Mouse (Mus musculus): Measurements from ENCODE around the gene Apol9b. TPM values are rescaled to one million over a fixed set of nuclear protein-coding genes. Genes with fewer than 3 reads are reported as not detected.
"Not testable (repeated sequence)": the region's sequence is repeated elsewhere in the genome, so short reads cannot be mapped to it uniquely, and the experiment has no call there.

Gene Apol9b
- total RNA-seq (2021): not detected

- not testable (repeated sequence) for DNase-seq (ENCODE audit: extremely low spot score in 1 of 2, low spot score in 1 of 2)
Observed at GRCm38 (mm10) chr15:77728739-77729138, at the start of gene Apol9b. Gene Apol9b (plus strand): TSS chr15:77729039.

GRCm38 (mm10) chr15:77683944-77684343, 44.9 kb upstream of the Apol9b start:
- DNase-seq (ENCODE audit: extremely low spot score in 1 of 2, low spot score in 1 of 2): peak; percentile 18 to 65

GRCm38 (mm10) chr15:77691532-77692311, 37.1 kb upstream of the Apol9b start:
- not testable (repeated sequence) for DNase-seq (ENCODE audit: extremely low spot score in 1 of 2, low spot score in 1 of 2)

GRCm38 (mm10) chr15:77694687-77695295, 34.0 kb upstream of the Apol9b start:
- peak in 1 of 2 experiments; percentile 6 for DNase-seq (ENCODE audit: extremely low spot score in 1 of 2, low spot score in 1 of 2)

GRCm38 (mm10) chr15:77698656-77699055, 30.2 kb upstream of the Apol9b start, which contains the start of gene Apol7e:
Gene Apol7e (plus strand): TSS chr15:77698857.
- not testable (repeated sequence) for DNase-seq (ENCODE audit: extremely low spot score in 1 of 2, low spot score in 1 of 2)

- DNase-seq (ENCODE audit: extremely low spot score in 1 of 2, low spot score in 1 of 2): not testable (repeated sequence)
Observed at GRCm38 (mm10) chr15:77705306-77705705, 23.5 kb upstream of the Apol9b start.

- DNase-seq (ENCODE audit: extremely low spot score in 1 of 2, low spot score in 1 of 2): not testable (repeated sequence)
Observed at GRCm38 (mm10) chr15:77708936-77709335, 19.9 kb upstream of the Apol9b start.

GRCm38 (mm10) chr15:77718240-77718639, 10.6 kb upstream of the Apol9b start:
- not testable (repeated sequence) for DNase-seq (ENCODE audit: extremely low spot score in 1 of 2, low spot score in 1 of 2)

- DNase-seq (ENCODE audit: extremely low spot score in 1 of 2, low spot score in 1 of 2): not testable (repeated sequence)
Observed at GRCm38 (mm10) chr15:77721509-77721908, 7.3 kb upstream of the Apol9b start.

GRCm38 (mm10) chr15:77724208-77724911, 4.5 kb upstream of the Apol9b start:
- DNase-seq (ENCODE audit: extremely low spot score in 1 of 2, low spot score in 1 of 2): not testable (repeated sequence)

GRCm38 (mm10) chr15:77725393-77726020, 3.3 kb upstream of the Apol9b start:
- DNase-seq (ENCODE audit: extremely low spot score in 1 of 2, low spot score in 1 of 2): not testable (repeated sequence)

GRCm38 (mm10) chr15:77727139-77727538, 1.7 kb upstream of the Apol9b start:
- not testable (repeated sequence) for DNase-seq (ENCODE audit: extremely low spot score in 1 of 2, low spot score in 1 of 2)

- not testable (repeated sequence) for DNase-seq (ENCODE audit: extremely low spot score in 1 of 2, low spot score in 1 of 2)
Observed at GRCm38 (mm10) chr15:77727745-77728144, 1.1 kb upstream of the Apol9b start.

GRCm38 (mm10) chr15:77731605-77732004, 2.8 kb downstream of the Apol9b start:
- DNase-seq (ENCODE audit: extremely low spot score in 1 of 2, low spot score in 1 of 2): no peak

GRCm38 (mm10) chr15:77732851-77733250, 4.0 kb downstream of the Apol9b start:
- DNase-seq (ENCODE audit: extremely low spot score in 1 of 2, low spot score in 1 of 2): not testable (repeated sequence)

GRCm38 (mm10) chr15:77733380-77733779, 4.5 kb downstream of the Apol9b start:
- DNase-seq (ENCODE audit: extremely low spot score in 1 of 2, low spot score in 1 of 2): not testable (repeated sequence)

GRCm38 (mm10) chr15:77733903-77734302, 5.1 kb downstream of the Apol9b start:
- not testable (repeated sequence) for DNase-seq (ENCODE audit: extremely low spot score in 1 of 2, low spot score in 1 of 2)

- DNase-seq (ENCODE audit: extremely low spot score in 1 of 2, low spot score in 1 of 2): no peak
Observed at GRCm38 (mm10) chr15:77740511-77741297, 11.9 kb downstream of the Apol9b start.

- DNase-seq (ENCODE audit: extremely low spot score in 1 of 2, low spot score in 1 of 2): not testable (repeated sequence)
Observed at GRCm38 (mm10) chr15:77741556-77741955, 12.7 kb downstream of the Apol9b start.

- DNase-seq (ENCODE audit: extremely low spot score in 1 of 2, low spot score in 1 of 2): no peak
Observed at GRCm38 (mm10) chr15:77744632-77745031, 15.8 kb downstream of the Apol9b start.
